Mouse (Mus musculus): ENCODE results near the gene Tmem121b. TPM values are rescaled to one million over a fixed set of nuclear protein-coding genes. Genes with fewer than 3 reads are reported as not detected.

The Tmem121b gene
- total RNA-seq, 1 experiment, result 0.09 TPM

GRCm38 (mm10) chr6:120488647-120489046 lies 5.0 kb downstream of the Tmem121b start:
- Histone ChIP-seq H3K9ac (ENCODE audit: insufficient read depth, low read depth, low read length, poor library complexity, severe bottlenecking) (no peak overlapping the region), H3K9me3 (ENCODE audit: control insufficient read depth, insufficient read depth, low read depth, low read length) (no peaks in the 10 kb centered on the region), H3K4me1 (ENCODE audit: control insufficient read depth in 2 of 2, insufficient read depth in 2 of 2, low read length in 2 of 2, poor library complexity in 1 of 2) (no peaks in the 10 kb centered on the region), H3K36me3 (ENCODE audit: control insufficient read depth, insufficient read depth, low read length, poor library complexity, severe bottlenecking) (no peaks in the 10 kb centered on the region), H3K4me3 (ENCODE audit: insufficient read depth in 1 of 2, low read depth in 1 of 2, low read length in 2 of 2, poor library complexity in 1 of 2, severe bottlenecking in 1 of 2) (no peak overlapping the region), H3K27ac (ENCODE audit: insufficient read depth, low read depth, low read length, poor library complexity, severe bottlenecking) (no peak overlapping the region)
- in situ Hi-C loops (cut with MboI; ENCODE audit: low sequenced_read_pairs in 2 of 2, unreplicated experiment in 2 of 2), result no loop called here
- TF ChIP-seq CHD2 (IDR thresholded peaks at IDR 0.05; ENCODE audit: low read depth, low read length) (no peak), ZC3H11A (IDR thresholded peaks at IDR 0.05; ENCODE audit: borderline replicate concordance, low read depth, low read length) (no peak), ZNF384 (IDR thresholded peaks at IDR 0.05; ENCODE audit: low read depth, low read length) (no peak), HCFC1 (IDR thresholded peaks at IDR 0.05; ENCODE audit: borderline replicate concordance, insufficient read depth, low read length) (no peak)
- no peak for DNase-seq (ENCODE audit: low read depth, low spot score)

GRCm38 (mm10) chr6:120486051-120486510 lies 7.5 kb downstream of the Tmem121b start:
- Histone ChIP-seq H3K4me3 (ENCODE audit: insufficient read depth in 1 of 2, low read depth in 1 of 2, low read length in 2 of 2, poor library complexity in 1 of 2, severe bottlenecking in 1 of 2) (no peak overlapping the region), H3K36me3 (ENCODE audit: control insufficient read depth, insufficient read depth, low read length, poor library complexity, severe bottlenecking) (no peaks in the 10 kb centered on the region), H3K4me1 (ENCODE audit: control insufficient read depth in 2 of 2, insufficient read depth in 2 of 2, low read length in 2 of 2, poor library complexity in 1 of 2) (no peaks in the 10 kb centered on the region), H3K9ac (ENCODE audit: insufficient read depth, low read depth, low read length, poor library complexity, severe bottlenecking) (no peak overlapping the region), H3K9me3 (ENCODE audit: control insufficient read depth, insufficient read depth, low read depth, low read length) (no peaks in the 10 kb centered on the region), H3K27ac (ENCODE audit: insufficient read depth, low read depth, low read length, poor library complexity, severe bottlenecking) (no peak overlapping the region)
- DNase-seq (ENCODE audit: low read depth, low spot score), result no peak
- no peak for TF ChIP-seq ZNF384 (IDR thresholded peaks at IDR 0.05; ENCODE audit: low read depth, low read length)
- TF ChIP-seq CHD2 (IDR thresholded peaks at IDR 0.05; ENCODE audit: low read depth, low read length), result no peak
- TF ChIP-seq MAFK (IDR thresholded peaks at IDR 0.05; ENCODE audit: insufficient read depth, low read depth, low read length), result no peak
- no peak for TF ChIP-seq ZC3H11A (IDR thresholded peaks at IDR 0.05; ENCODE audit: borderline replicate concordance, low read depth, low read length)
- TF ChIP-seq HCFC1 (IDR thresholded peaks at IDR 0.05; ENCODE audit: borderline replicate concordance, insufficient read depth, low read length), result no peak
- in situ Hi-C loops (cut with MboI; ENCODE audit: low sequenced_read_pairs in 2 of 2, unreplicated experiment in 2 of 2), result no loop called here

GRCm38 (mm10) chr6:120485038-120485437 lies 8.6 kb downstream of the Tmem121b start:
- no peaks in the 10 kb centered on the region for H3K4me1 ChIP-seq (ENCODE audit: control insufficient read depth in 2 of 2, insufficient read depth in 2 of 2, low read length in 2 of 2, poor library complexity in 1 of 2)
- TF ChIP-seq HCFC1 (IDR thresholded peaks at IDR 0.05; ENCODE audit: borderline replicate concordance, insufficient read depth, low read length) (no peak), MAFK (IDR thresholded peaks at IDR 0.05; ENCODE audit: insufficient read depth, low read depth, low read length) (no peak), CHD2 (IDR thresholded peaks at IDR 0.05; ENCODE audit: low read depth, low read length) (no peak), ZNF384 (IDR thresholded peaks at IDR 0.05; ENCODE audit: low read depth, low read length) (no peak), ZC3H11A (IDR thresholded peaks at IDR 0.05; ENCODE audit: borderline replicate concordance, low read depth, low read length) (no peak)
- no peak for DNase-seq (ENCODE audit: low read depth, low spot score)
- no peaks in the 10 kb centered on the region for H3K36me3 ChIP-seq (ENCODE audit: control insufficient read depth, insufficient read depth, low read length, poor library complexity, severe bottlenecking)
- H3K9ac ChIP-seq (ENCODE audit: insufficient read depth, low read depth, low read length, poor library complexity, severe bottlenecking), result no peak overlapping the region
- in situ Hi-C loops (cut with MboI; ENCODE audit: low sequenced_read_pairs in 2 of 2, unreplicated experiment in 2 of 2), result no loop called here
- H3K27ac ChIP-seq (ENCODE audit: insufficient read depth, low read depth, low read length, poor library complexity, severe bottlenecking), result no peak overlapping the region
- H3K4me3 ChIP-seq (ENCODE audit: insufficient read depth in 1 of 2, low read depth in 1 of 2, low read length in 2 of 2, poor library complexity in 1 of 2, severe bottlenecking in 1 of 2), result no peak overlapping the region
- no peaks in the 10 kb centered on the region for H3K9me3 ChIP-seq (ENCODE audit: control insufficient read depth, insufficient read depth, low read depth, low read length)

GRCm38 (mm10) chr6:120483211-120483626 lies 10.4 kb downstream of the Tmem121b start:
- Histone ChIP-seq H3K4me3 (ENCODE audit: insufficient read depth in 1 of 2, low read depth in 1 of 2, low read length in 2 of 2, poor library complexity in 1 of 2, severe bottlenecking in 1 of 2) (no peak overlapping the region), H3K9me3 (ENCODE audit: control insufficient read depth, insufficient read depth, low read depth, low read length) (no peaks in the 10 kb centered on the region), H3K27ac (ENCODE audit: insufficient read depth, low read depth, low read length, poor library complexity, severe bottlenecking) (no peak overlapping the region), H3K36me3 (ENCODE audit: control insufficient read depth, insufficient read depth, low read length, poor library complexity, severe bottlenecking) (no peaks in the 10 kb centered on the region; the same call in 1 of the 2 replicates), H3K9ac (ENCODE audit: insufficient read depth, low read depth, low read length, poor library complexity, severe bottlenecking) (no peak overlapping the region), H3K4me1 (ENCODE audit: control insufficient read depth in 2 of 2, insufficient read depth in 2 of 2, low read length in 2 of 2, poor library complexity in 1 of 2) (no peaks in the 10 kb centered on the region)
- in situ Hi-C loops (cut with MboI; ENCODE audit: low sequenced_read_pairs in 2 of 2, unreplicated experiment in 2 of 2), result no loop called here
- DNase-seq (ENCODE audit: low read depth, low spot score), result peak; percentile 34
- no peak for TF ChIP-seq ZC3H11A (IDR thresholded peaks at IDR 0.05; ENCODE audit: borderline replicate concordance, low read depth, low read length)
- no peak for TF ChIP-seq MAFK (IDR thresholded peaks at IDR 0.05; ENCODE audit: insufficient read depth, low read depth, low read length)
- no peak for TF ChIP-seq CHD2 (IDR thresholded peaks at IDR 0.05; ENCODE audit: low read depth, low read length)
- no peak for TF ChIP-seq HCFC1 (IDR thresholded peaks at IDR 0.05; ENCODE audit: borderline replicate concordance, insufficient read depth, low read length)
- TF ChIP-seq ZNF384 (IDR thresholded peaks at IDR 0.05; ENCODE audit: low read depth, low read length), result no peak

GRCm38 (mm10) chr6:120482756-120483155 lies 10.9 kb downstream of the Tmem121b start:
- TF ChIP-seq HCFC1 (IDR thresholded peaks at IDR 0.05; ENCODE audit: borderline replicate concordance, insufficient read depth, low read length) (no peak), ZNF384 (IDR thresholded peaks at IDR 0.05; ENCODE audit: low read depth, low read length) (no peak), CHD2 (IDR thresholded peaks at IDR 0.05; ENCODE audit: low read depth, low read length) (no peak), ZC3H11A (IDR thresholded peaks at IDR 0.05; ENCODE audit: borderline replicate concordance, low read depth, low read length) (no peak), MAFK (IDR thresholded peaks at IDR 0.05; ENCODE audit: insufficient read depth, low read depth, low read length) (no peak)
- H3K9me3 ChIP-seq (ENCODE audit: control insufficient read depth, insufficient read depth, low read depth, low read length), result no peaks in the 10 kb centered on the region
- in situ Hi-C loops (cut with MboI; ENCODE audit: low sequenced_read_pairs in 2 of 2, unreplicated experiment in 2 of 2), result no loop called here
- no peaks in the 10 kb centered on the region for H3K4me1 ChIP-seq (ENCODE audit: control insufficient read depth in 2 of 2, insufficient read depth in 2 of 2, low read length in 2 of 2, poor library complexity in 1 of 2)
- no peak overlapping the region for H3K4me3 ChIP-seq (ENCODE audit: insufficient read depth in 1 of 2, low read depth in 1 of 2, low read length in 2 of 2, poor library complexity in 1 of 2, severe bottlenecking in 1 of 2)
- no peaks in the 10 kb centered on the region; the same call in 1 of the 2 replicates for H3K36me3 ChIP-seq (ENCODE audit: control insufficient read depth, insufficient read depth, low read length, poor library complexity, severe bottlenecking)
- H3K9ac ChIP-seq (ENCODE audit: insufficient read depth, low read depth, low read length, poor library complexity, severe bottlenecking), result no peak overlapping the region
- DNase-seq (ENCODE audit: low read depth, low spot score), result no peak
- H3K27ac ChIP-seq (ENCODE audit: insufficient read depth, low read depth, low read length, poor library complexity, severe bottlenecking), result no peak overlapping the region

All from ES-E14 (cell line).